Mouse (Mus musculus) inflammation-experienced regulatory T-cells, adult 6 months (primary cell): Measurements from ENCODE around the gene Sox5. TPM values are rescaled to one million over a fixed set of nuclear protein-coding genes. Genes with fewer than 3 reads are reported as not detected.
"Not testable (repeated sequence)": the region's sequence is repeated elsewhere in the genome, so short reads cannot be mapped to it uniquely, and the experiment has no call there.

Experiments used
- ATAC-seq: one replicate; pipeline ENCODE4 v1.8.0; 2017
- polyA plus RNA-seq, 3 experiments: library from polyadenylated mRNA; unstranded; fragments of 100-300 nt; shearing (Covaris generic); gene quantifications; one replicate each; pipeline ENCODE4 v1.2.1; 2017

Gene Sox5
- polyA plus RNA-seq, 3 experiments from 2014 or later, result 0.27 TPM; not detected in 2

DNA sequence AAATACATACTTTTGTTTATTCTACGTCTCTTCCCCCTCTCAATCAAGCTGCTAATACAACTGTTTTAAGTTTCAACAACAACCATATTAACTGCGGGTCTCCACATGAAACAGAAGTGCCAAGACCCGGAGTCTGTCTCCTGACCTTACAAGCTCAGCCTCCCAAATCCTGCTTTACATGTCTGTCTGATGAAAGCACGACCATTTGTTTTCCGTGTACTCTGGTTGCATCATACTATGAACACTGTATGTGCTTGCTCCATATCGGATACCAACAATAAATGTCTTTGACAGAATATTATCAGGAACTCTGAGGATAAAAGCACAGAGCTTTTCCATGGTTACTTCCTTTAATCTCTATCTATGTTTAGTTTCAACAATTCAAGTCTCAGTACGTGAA, 516.8 kb downstream of the Sox5 start:
- no peak for ATAC-seq

DNA sequence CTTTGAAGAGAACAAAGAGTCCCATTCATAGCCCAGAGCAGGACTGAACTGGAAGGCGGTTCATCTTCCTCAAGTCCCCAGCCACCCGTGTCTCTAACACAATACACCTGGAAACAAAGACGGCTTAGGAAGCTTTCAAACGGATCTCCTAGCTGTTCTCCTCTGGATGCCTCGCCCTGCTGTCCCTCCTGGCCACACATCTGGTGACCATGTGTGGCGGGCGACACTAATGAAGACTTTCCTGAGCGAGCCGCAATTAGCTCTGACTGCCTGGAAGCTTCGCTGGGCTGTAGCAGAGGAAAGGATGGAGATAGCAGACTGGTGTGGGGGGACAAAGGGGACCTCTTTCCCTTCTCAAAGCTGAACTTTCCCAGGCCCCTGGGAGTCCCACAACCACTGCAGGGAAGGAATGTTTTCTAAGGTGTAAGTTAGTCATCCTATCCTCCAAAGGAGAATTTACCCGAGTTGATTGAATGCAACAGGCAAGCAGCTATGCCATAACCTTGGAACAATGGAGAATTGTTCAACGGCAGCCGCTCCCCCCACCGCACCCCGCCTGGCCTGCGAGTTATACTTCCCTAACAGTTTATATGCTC, 517.4 kb downstream of the Sox5 start:
- no peak for ATAC-seq

DNA sequence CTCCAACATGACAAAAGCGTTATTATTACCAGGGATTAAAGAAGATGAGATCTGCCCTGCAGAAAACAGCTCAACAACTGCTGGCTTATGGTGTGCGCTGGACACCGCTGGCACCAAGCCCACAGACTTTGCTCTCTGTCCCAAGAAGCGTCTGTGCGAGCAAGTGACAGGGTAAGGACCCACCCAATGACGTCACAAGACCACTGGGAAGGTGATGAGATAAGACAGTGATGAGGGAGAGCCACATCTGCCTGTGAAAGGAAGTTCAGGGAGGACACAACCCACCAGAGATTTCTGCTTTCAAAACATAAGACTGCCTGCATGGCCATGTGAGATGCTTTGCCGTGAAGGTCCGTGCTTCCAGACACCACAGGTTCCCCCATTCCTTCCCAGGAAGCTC, 525.3 kb downstream of the Sox5 start:
- ATAC-seq, result no peak

- ATAC-seq, result no peak
Measured at GRCm38 (mm10) chr6:144252191-144252718, 529.5 kb downstream of the Sox5 start.

DNA sequence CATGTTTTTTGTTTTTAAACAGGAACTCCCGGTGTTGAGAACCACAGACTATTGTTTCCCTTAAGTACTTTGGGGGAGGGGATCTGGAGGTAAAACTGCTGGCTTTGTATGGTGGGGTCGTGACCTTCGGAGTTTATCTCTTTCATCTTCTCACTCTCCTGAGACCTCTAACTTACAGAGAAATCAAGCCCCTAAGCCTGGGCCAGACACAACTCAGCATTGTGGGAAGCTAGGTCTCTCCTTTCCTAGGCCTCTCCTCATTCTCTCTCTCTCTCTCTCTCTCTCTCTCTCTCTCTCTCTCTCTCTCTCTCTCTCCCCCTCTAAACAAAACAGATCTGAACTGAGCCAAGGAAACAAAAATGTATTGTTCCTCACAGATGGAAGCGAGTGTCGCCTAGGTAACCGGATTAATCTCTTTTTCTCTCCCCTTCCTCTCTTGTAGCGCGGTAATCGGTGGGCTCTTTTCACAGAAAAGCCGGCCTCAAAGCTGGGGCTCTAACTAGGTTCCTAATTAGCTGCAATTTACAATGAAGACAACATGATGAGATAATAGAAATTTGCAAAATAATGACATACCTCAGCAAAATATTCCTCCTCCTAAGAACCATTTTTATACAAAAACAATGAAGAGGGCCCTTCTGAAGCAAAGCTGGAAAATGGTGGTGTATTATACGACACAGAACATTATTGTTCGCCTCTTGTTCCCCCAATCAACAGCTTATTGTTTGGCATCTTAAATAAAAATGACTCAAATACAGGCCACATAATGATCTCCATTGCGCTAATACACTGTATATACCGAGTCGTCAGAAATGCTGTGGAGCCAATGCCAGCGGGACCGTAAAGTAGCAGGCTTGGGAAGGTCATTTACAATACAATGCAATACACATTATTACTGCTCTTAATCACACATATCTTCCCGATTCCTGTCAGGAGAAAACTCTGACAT, 530.3 kb downstream of the Sox5 start:
- no peak for ATAC-seq

DNA sequence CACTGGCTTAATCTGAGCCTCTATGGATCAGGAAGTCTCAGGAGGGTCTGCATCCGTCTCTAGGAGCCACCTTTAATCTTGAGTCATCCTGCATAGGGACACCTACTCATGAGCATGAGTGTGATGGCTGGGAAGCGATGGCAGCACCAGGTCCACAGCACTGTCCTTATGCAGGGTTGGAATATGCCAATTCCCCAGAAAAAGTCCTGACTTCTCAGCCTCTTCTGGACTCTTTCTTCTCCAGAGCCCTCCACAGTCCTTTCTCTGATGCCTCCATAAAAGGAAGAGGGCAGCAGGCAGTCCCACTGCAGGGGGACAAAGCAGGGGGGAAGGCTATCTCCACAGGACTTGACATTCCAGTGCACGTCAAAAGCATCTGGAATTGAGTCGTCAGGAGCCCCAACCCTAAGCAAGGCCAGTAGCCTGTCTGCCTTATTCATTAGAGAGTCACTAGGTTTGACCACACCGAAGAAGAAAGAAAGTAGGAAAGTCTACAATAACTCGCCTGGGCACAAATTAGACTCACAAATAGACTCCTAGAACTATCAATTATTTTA, 531.1 kb downstream of the Sox5 start:
- ATAC-seq, result no peak

GRCm38 (mm10) chr6:144236581-144236980, 545.2 kb downstream of the Sox5 start:
- no peak for ATAC-seq

GRCm38 (mm10) chr6:144203970-144204369, 577.8 kb downstream of the Sox5 start:
- ATAC-seq, result no peak

DNA sequence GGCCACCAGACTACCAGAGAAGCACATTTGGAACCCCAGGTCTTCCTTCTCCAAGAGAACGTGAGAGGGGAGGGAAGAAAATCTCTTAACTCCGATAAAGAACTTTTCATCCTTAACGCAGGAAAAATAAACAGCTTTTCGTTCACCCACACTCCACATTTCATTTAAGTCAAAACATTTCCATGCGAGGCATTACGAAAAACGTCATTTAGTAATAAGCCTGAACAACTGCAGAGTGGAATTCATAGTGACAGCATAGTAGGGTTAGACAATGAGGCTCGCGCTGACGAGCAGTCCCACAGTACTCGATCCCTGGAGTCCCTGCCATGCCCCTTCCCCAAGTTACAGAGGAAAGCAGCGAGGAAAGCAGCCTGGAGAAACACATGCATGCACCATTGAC, 578.8 kb downstream of the Sox5 start:
- ATAC-seq, result no peak

- ATAC-seq, result no peak
Measured at GRCm38 (mm10) chr6:144201402-144202040, 580.3 kb downstream of the Sox5 start.

DNA sequence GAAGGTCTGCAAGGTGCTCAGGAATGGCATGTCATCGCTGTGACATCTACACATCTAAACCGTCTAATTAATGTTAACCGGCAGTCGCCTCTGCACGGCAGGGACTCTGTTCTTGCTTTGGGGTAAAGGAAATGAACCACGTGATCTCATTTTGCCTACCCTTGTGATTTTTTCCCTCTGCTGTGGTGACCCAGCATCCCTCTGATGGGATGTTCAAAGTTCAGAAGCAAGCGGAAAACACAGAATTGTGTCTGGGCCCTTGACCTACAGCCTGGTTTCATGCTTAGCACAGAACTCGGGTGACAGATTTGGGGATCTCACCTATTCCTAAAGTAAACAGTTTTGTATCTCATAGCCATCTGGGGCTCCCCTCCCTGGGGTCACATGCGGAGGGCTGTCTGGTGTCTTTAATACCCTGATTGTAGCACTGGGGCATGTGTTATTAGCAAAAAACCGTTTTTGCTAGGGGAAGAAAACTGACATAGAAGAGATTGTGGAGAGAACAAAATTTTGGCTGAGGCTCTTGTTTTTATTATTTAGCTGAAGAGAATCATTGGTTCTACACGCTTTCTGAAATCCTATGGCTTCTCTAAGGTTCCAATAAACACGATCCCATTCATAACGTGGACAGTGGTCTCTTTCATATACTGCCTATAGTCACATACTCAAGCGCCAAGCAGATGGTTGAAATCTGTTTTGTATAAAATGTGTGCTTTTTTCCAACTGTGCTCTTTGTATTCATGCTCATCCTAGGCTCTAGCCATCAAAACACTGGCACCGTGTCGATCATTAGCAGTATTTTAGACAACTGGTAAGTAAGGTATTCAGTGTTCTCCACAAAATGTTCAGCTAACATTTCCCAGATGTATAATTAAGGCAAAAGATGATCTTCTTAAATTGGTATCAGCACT, 584.3 kb downstream of the Sox5 start:
- no peak for ATAC-seq

DNA sequence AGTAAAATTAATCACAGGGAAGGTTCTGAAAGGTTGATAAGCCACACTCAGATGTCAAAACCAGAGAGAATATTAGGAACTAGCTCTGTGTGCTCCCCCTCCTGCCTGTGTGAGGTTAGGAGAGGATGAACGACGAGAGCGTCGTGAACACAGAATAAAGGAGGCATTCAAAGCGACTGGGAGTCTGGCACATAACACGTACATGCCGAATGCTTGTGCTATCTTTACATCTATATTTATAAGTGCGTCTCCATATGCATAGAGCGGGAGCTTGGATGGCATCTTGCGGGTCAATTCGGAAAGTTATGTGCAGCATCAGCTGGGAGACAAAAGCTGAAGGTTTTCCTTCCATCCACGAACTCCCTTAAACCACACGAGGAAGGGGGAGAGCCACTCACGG, 585.8 kb downstream of the Sox5 start:
- ATAC-seq, result no peak

DNA sequence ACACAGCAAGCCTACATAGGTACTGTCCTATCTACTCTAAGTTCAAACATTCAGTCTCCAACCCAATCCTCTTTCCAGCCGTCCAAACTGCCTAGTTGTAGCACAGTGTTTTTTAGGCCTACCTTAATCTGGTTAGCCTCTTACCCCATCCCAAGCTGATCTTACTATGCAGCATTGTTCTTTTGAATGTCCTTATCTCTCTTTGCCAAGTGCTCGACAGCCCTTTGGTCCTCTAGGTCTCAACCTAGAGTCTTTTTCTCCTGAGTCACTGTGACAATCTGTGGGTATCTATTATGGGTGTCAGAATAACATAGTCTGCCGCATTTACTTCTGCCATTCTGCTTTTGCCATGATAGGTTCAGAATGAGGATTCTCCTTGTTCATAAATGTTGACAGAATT, 598.7 kb downstream of the Sox5 start:
- ATAC-seq, result no peak

GRCm38 (mm10) chr6:144182429-144182828, 599.3 kb downstream of the Sox5 start:
- ATAC-seq, result not testable (repeated sequence)

DNA sequence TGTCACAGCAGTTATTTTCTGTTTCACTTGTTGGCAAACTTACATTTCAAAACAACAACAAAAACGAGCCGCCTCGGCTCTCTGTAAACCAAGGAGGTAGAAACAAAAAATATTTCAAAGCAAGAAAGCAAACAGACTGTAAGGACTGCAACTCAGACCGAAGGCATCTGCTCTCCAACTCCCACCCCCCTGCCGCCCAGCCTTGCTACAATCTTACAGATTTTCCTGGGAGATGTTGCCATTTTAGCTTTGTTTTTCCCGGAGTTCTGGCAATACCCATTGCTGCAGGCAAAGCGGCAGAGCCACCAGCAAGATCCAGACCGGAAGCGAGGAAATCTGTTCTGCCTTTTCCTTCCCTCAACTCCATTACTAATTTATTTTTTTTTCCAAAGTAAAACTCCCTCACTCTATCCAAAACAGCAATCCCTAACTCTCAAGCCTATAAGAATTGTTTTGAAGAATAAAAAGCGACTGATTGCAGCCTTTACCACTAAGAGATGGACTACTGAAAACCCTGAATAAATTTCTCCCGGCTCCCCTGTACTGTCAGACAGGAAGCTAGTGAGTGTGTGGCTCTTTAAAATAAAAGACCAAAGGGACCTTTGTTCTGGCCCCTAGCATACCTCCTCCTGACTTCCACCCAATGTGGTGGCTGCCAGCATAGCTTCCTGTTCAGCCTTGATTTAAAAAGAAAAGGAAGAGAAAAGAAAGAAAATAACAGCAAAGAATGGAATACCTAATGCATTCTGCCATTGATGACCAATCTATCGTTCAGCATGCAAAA, 600.5 kb downstream of the Sox5 start:
- no peak for ATAC-seq

GRCm38 (mm10) chr6:144179111-144179510, 602.7 kb downstream of the Sox5 start:
- no peak for ATAC-seq

DNA sequence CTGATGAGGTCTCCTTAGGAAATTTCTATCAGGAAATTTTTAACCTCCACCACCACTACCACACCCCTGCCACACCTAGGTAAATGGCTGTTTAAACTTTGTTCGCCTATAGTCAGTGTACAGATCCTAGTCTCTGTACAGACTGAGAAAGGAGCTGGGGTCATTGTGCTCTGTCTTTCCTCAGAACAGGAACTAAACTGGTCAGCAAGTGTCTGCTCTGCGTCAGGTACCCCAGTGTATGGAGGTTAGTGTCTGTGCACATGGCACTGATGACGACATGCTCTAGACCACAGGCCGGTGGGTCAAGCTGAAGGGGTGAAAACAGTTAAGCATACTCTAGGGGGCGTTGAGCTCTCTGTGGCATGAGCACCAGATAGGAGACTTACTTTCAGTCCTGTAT, 605.1 kb downstream of the Sox5 start:
- ATAC-seq, result no peak

DNA sequence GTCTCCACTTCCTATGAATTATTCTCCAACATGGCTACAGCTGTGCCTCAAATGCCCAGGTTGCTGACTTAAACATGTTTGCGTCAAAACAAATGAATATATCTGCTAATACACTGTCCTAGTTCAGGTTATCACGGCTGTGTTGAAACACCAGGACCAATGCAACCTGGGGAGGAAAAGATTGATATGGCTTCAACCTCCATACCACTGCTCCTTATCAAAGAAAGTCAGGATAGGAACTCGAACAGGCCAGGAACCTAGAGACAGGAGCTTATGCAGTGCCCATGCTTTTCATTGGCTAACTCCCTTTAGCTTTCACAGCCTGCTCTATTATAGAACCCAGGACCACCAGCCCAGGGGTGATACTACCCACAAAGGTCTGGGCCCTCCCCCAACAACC, 606.2 kb downstream of the Sox5 start:
- no peak for ATAC-seq

DNA sequence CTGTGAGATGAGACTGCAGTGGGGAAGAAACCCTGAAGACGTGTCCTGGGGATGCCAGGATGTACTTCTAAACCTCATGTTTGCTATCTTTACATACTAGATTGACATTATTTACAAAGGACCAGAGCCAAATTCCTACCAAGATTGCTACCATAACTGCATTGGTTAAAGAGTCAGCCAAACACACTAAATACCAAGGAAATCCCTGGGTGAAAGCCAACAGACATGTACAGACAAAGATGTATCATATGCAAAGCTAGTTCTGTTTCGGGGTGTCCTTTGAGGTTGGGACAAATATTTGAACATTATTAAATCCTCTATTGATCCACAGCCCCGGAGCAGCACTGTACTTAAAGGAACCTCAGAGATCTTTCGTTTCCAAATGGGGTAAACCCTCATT, 611.2 kb downstream of the Sox5 start:
- no peak for ATAC-seq

- no peak for ATAC-seq
Measured at GRCm38 (mm10) chr6:144169791-144170190, 612.0 kb downstream of the Sox5 start.
